Mouse (Mus musculus) c-Kit-negative CD71-positive TER-119-positive erythroid progenitor cells, embryonic 14.5 days (primary cell): ENCODE data around the gene Eif4enif1.
"Not testable (repeated sequence)": the region's sequence is repeated elsewhere in the genome, so short reads cannot be mapped to it uniquely, and the experiment has no call there.

Experiments
- DNase-seq: peaks from one replicate; pipeline ENCODE4 v3.0.0-alpha.2; 2013; ENCODE audit warnings: low read depth, low spot score

The Eif4enif1 gene

GRCm38 (mm10) chr11:3202231-3202701 is at the start of gene Eif4enif1:
Gene Eif4enif1 (plus strand): TSS chr11:3202392.
- peak; percentile 80 for DNase-seq

- not testable (repeated sequence) for DNase-seq
Measured at GRCm38 (mm10) chr11:3153666-3154397, 48.4 kb upstream of the Eif4enif1 start.

GRCm38 (mm10) chr11:3156991-3157390 is 45.2 kb upstream of the Eif4enif1 start:
- not testable (repeated sequence) for DNase-seq

- not testable (repeated sequence) for DNase-seq
Measured at GRCm38 (mm10) chr11:3157996-3158395, 44.2 kb upstream of the Eif4enif1 start.

- not testable (repeated sequence) for DNase-seq
Measured at GRCm38 (mm10) chr11:3158800-3159199, 43.4 kb upstream of the Eif4enif1 start.

- DNase-seq = not testable (repeated sequence)
Measured at GRCm38 (mm10) chr11:3161370-3161769, 40.8 kb upstream of the Eif4enif1 start.

DNA sequence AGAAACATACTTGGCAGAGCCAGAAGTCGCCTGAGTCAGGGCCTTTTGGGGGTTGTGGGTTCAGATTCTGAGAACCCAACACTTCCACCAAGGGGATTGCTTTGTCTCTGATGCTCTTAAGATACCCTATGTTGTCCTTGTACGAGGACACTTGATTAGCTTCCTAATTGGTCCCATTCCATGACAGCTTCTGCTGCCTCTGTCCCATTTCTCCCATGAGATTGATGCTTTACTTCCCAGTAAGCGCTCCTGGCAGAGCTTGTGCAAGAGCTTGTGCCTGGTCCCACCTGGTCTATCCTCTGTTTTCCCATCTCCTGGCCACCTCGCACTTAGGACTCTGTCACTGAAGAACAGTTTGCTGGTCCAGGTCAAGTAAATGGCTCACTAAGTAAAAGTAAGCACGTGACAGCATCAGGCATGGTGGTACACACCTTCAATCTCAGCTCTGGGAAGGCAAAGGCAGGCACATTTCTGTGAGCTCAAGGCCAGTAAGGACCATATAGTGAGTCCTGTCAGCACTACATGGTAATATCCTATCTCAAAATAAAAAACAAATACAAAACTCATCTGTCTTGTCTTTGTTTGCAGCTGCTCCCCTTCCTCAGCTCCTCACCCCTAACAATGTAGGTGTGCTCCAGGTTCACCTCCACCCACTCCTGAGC is 39.8 kb upstream of the Eif4enif1 start:
- DNase-seq = not testable (repeated sequence)

DNA sequence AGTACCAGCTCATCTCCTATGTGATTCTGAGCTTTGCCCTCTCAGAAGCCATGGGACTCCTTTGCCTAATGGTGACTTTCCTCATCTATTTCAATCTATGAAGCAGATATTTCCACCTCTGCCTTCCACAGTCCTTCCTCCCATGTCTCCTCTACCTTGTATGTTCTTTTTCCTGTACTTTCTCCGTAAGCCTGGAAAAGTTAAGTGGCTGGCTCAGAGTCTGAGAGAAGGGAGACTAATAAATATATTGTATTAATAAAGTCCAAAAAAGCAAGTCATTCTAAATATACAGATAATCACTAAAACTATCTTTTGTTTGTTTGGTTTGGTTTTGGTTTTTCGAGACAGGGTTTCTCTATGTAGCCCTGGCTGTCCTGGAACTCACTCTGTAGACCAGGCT is 39.1 kb upstream of the Eif4enif1 start:
- DNase-seq = not testable (repeated sequence)

- not testable (repeated sequence) for DNase-seq
Measured at GRCm38 (mm10) chr11:3163661-3164060, 38.5 kb upstream of the Eif4enif1 start.

GRCm38 (mm10) chr11:3165210-3165782 is 36.9 kb upstream of the Eif4enif1 start:
- DNase-seq = not testable (repeated sequence)

DNA sequence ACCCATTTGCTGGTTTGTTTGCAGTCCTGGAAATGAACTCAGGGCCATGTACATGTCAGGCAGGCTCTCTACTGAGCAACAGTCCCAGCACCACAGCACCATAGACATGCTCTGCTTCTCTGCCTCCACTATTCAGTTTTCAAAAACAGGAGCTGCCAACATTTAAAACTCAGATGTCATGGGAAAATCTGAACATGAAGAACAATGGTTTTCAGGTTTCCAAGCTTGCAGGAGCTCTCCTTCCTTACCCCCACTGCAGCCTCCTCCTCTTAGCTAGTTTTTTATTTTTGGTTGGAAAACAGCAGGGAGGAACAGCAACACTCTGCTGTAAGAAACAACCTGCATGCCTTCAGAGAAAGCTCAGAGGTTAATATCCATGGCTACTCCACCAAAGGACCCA is 35.9 kb upstream of the Eif4enif1 start:
- DNase-seq = not testable (repeated sequence)

DNA sequence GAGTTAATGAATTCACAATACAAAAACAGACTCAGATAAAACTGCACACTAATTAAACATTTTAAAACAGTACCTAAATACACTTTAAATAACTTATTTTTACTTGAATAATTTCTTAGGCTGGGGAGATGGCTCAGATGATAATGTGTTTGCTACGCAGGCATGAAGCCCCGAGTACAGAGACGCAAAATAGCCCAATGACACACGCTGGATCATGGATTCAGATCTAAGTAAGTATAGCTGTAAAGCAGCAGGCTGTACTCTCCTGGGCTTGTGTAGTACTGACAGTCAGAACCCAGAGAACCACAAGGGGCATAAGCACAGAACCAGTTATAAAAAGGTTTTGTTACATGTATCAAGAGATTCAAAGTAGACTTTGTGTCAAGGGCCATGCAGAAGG is 35.1 kb upstream of the Eif4enif1 start:
- not testable (repeated sequence) for DNase-seq

GRCm38 (mm10) chr11:3167571-3168001 is 34.6 kb upstream of the Eif4enif1 start:
- DNase-seq = not testable (repeated sequence)

DNA sequence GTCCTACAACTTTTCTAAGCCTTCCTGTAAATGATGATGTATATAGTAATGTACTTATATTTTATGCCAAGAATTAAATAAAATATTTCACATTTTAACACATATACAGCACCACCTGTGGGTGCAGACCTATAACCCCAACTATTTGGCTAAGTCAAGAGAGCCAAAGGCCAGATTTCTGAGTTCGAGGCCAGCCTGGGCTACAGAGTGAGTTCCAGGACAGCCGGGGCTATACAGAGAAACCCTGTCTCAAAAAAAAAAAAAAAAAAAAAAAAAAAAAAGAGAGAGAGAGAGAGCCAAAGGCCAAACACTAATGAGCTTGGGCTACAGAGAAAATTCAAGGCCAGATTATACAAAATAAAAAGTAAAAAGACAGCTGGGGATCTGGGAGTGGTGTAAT is 33.1 kb upstream of the Eif4enif1 start:
- DNase-seq = not testable (repeated sequence)

- not testable (repeated sequence) for DNase-seq
Measured at GRCm38 (mm10) chr11:3171931-3172330, 30.3 kb upstream of the Eif4enif1 start.

GRCm38 (mm10) chr11:3172526-3172925 is 29.7 kb upstream of the Eif4enif1 start:
- DNase-seq = not testable (repeated sequence)

DNA sequence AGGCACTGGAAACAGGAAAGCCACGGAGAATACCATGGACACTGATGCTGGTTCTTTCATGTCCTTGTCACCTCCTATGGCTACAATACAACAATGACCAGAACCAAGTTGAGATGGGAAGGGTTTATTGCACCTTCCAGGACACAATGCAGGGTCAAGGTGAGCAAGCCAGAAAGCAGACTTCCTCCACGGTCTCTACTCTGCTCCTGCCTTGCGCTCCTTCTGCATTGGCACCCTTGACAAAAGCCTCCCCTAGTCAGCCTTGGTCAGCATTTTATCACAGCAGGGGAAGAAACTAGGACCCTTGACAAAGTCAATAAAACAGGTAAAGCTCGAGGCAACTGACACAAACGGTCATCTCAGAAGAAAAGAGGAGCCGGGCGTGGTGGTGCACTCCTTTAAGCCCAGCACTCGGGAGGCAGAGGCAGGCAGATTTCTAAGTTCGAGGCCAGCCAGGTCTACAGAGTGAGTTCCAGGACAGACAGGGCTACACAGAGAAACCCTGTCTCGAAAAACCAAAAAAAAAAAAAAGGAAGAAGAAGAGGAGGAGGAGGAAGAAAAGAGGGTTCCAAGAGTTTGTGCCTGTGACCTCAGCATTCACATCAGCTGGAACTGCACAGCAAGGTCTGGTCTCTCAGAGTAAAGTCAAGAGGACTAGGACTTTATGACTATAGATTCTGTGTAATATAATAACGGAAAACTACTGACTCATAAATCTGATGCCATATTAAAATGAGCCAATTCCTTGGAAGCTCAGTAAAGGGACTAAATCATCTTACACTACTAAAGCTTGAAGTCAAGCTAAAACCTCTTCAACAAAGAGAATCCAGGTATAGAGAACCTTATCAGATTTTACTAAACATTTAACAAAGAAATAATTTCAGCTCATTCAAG is 28.5 kb upstream of the Eif4enif1 start:
- DNase-seq = not testable (repeated sequence)

- DNase-seq = not testable (repeated sequence)
Measured at GRCm38 (mm10) chr11:3178968-3179725, 23.0 kb upstream of the Eif4enif1 start.

- DNase-seq = not testable (repeated sequence)
Measured at GRCm38 (mm10) chr11:3179726-3180092, 22.5 kb upstream of the Eif4enif1 start.

- DNase-seq = not testable (repeated sequence)
Measured at GRCm38 (mm10) chr11:3180510-3181160, 21.6 kb upstream of the Eif4enif1 start.
